Mouse (Mus musculus): ENCODE data around the gene Olfr455.

Olfr455 gene

GRCm38 (mm10) chr6:42487114-42487513 lies 60.3 kb downstream of the Olfr455 start, which contains the start of gene Olfr456:
TSS of gene Olfr456 (minus strand) at chr6:42487214.
- no peak for DNase-seq (ENCODE audit: low spot score)

Data from yolk sac, embryonic 10.5 days (tissue).